Mouse (Mus musculus) layer of hippocampus, adult 9-11 months (tissue): ENCODE measurements around the gene Pbx1.
"Not testable (repeated sequence)": the region's sequence is repeated elsewhere in the genome, so short reads cannot be mapped to it uniquely, and the experiment has no call there.

Experiments used
- DNase-seq: peaks from one replicate; pipeline ENCODE4 v3.0.0; 2022

Pbx1 gene

DNA sequence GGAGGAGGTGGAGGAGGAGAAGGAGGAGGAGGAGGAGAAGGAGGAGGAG is at the start of gene Pbx1:
Gene Pbx1, minus strand, starts transcription at position 39 of the 49 bp plus-strand sequence.
- DNase-seq, result not testable (repeated sequence)

DNA sequence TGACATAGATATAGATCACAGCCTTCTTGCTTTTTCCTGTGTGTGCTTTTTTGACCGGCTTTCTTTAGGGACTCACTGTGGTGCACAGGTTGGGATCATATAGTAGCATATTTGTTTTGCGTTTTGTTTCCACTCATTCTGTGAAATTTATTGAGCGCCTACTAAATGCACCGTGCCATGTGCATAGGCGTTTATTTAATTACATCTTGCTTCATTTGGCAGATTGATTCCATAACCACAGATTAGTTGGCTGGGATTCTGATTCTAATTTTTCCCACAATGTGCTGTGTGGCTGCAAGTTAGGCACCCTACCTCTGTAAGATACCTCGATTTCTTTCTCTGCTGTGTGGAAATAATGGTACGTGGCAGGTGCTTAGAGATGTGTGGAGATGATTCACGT is 47.6 kb upstream of the Pbx1 start:
- peak; percentile 24 for DNase-seq

DNA sequence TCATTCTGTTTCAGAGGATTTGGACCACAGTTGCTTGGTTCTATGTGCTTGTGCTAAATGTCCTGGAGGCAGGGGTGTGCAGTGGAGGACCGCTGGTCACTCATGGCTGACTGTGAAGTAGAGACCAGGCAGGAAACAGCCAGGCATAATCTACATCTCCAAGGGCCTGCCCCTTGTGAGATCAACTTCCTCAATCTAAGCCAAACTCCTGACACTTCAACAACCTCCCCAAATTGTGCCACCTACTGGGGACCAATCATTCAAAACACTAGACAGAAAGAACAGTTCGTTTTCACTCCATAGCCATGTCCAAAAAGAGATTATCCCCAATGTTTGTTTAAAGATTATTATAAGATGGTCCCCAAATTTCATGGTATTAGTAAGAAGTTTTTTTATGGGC is 46.8 kb upstream of the Pbx1 start:
- DNase-seq, result no peak

DNA sequence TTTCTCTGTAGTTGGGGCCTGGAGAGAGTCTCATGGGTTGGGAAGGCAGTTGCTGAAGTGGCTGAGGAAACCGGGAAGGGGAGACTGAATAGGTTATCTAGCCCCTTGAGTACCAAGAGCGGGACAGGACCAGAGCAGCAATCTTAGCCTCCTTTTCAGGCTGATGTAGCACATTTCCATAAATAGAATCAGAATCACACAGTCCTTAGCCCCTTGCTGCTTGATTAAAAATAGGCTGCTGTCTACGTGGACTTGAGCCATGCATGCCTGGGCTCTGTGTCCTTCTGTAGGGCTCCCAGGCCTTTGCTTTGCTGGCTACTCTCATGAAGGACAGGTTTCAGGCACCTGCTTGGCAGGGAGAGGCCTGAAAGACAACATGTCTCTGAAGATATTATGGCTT is 44.8 kb upstream of the Pbx1 start:
- no peak for DNase-seq

DNA sequence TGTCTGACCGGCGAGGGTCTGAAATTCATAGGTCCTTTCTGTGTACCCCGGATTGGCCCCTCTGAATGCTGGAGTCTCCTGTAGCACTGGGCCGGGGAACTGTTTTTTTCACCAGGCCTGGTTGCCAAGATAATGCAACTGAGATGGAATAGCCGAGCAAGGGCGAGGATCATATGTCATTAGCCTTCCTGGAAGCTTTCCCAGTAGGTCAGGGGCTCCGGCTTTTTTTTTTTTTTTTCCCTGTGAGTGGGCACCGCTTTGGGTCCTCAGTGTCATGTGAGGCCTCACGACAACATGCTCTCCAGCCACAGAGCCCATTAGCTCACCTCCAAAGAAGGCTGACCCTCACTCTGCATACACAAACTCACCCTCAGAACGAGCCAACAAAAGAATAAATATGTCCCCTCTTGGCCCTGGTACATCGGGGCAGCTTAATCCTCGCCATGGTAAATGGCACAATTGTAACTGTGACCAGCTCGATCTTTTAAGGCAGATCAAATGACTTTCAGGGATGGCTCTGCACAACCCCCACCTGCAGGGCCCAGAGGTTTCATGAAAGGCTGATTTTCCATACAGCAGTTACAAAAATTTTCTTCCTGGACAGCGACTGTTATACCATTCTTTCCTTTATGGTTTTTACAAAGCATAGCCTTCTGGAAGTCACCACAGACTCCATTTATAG is 44.3 kb upstream of the Pbx1 start:
- DNase-seq, result no peak

DNA sequence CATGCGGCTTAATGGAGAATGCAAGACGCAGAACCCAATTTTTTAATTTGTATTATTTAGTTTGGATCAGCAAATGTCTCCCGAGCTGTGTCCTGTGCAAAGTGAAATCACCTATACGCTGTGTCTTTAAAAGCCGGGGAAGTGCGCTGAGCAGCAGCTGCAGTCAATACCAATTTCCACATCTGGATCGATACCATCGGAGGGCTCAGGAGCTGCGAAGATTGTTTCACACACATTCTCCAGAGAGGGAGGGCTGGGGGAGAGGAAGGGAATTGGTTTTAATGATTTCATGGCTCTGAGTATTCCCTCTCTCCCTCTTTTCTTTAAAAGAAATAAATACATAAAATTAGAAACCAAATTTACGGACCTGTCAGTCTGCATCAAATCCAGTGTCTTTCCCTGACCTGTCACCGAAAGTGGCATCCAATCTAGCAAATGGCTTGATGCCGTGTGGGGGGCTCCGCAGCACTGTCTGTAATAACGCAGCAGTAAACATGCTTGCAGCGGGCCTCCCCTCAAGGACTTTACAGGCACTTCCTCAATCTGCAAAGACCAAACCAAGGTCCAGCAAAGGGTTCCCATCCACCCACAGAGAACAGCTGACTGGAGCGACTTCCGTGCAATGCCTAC is 43.6 kb upstream of the Pbx1 start:
- DNase-seq, result no peak

DNA sequence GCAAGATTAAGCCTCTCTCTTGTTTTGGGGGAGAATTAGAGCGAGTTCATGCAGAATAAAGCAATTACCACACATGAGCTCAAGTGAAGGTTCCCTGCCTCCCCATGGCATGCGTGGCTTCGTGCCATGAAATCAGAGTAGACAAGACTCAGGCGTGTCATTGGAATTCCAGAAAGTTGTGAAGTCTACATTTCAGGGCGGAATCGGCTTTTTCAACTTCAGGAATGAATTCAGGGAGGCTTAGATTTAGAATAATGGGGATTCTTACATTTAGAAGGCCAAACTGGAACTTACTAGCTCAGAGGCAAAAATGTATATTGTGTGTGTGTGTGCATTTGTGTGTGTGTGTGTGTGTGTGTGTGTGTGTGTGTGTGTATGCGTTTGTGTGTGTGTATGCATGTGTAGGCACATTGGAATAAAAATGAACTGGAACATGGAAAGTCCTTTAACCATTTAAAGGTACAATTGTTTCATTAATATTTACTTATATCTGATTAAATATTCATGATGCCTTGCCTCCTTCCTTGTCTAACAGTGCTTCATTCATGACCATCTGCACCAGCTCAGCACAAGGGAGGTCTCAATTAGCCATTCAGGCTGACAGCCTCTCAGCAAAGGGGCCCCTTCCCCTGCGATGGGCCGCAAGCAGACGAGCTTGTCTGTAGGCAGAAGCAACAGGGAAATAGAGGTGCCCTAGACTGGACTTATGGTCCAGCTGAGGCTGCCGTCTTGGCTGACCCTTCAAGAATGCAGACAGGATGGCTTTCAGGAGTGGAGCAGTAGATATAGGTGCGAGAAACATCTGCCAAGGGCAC is 41.4 kb upstream of the Pbx1 start:
- DNase-seq, result no peak

DNA sequence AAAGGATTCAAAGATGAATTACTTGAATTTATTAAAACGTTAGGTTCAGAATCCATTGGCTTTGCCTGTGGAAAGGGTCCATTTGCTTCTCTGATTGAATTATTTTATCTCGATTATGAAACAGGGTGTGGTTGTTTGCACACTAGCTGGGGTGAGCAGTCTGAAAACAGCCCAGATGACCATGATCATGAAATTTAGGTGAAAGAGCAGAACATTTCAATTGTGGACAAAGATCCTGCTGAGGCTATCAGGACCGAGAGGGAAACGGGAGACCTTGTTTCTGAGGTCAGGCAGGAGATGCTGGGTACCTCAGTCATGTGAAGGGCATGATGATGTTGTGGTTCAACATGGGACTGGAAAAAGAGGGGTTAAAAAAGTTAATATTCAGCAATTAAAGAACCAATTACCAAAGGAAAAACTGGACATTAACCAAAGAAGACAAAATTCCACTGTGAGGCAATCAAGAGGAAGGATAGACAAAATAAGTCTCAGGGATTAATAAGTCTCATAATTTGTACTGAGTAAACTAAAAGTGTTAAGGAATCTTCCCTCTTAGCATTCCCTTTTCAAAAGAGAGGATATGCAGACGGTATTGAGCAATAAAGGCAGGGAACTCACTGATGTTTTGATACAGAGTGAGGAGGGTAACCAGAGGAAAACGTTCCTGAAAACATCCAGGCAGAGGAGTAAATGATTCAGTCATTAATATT is 40.6 kb upstream of the Pbx1 start:
- DNase-seq, result no peak

DNA sequence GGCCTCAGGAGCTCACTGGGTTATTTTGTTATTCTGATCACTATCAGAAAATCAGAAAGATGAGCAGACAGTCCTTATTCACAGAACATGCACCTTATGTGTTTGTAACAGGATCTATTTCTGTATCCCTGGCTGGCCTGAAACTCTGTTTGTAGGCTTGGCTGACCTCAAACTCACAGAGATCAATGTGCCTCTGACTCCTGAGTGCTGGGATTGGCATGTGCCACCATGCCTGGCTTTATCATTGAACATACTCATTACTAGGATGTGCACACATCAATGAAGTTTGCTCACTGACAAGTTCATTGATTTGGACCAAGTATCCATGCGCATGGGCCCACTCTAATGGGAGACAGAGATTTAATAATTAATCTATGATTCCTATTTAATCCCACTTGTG is 27.4 kb upstream of the Pbx1 start:
- no peak for DNase-seq

DNA sequence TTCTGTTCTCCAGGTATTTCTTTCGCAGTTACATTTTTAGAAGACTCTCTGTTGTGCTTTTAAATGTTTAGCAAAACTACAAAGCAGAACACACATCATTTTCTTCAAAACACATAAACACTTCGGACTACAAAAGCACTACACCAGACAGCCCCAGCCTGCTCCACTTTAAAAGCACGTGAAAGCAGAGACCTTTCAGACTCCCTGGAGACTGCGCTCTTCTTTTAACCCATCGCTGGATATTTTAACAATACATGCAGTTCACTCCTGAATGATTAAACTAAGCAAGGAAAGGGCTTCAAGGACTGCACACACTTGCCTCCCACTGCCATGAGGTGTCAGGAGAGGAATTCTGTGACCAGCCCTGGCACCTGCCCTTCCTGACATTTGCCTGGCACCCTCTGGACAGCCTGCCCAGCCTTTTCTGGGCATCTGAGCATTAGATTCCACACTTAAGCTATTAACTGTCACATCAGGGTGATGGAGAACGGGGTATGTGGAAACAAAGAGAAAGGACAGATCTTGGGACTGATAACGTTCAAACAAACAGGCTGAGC is 25.2 kb upstream of the Pbx1 start:
- DNase-seq, result no peak

DNA sequence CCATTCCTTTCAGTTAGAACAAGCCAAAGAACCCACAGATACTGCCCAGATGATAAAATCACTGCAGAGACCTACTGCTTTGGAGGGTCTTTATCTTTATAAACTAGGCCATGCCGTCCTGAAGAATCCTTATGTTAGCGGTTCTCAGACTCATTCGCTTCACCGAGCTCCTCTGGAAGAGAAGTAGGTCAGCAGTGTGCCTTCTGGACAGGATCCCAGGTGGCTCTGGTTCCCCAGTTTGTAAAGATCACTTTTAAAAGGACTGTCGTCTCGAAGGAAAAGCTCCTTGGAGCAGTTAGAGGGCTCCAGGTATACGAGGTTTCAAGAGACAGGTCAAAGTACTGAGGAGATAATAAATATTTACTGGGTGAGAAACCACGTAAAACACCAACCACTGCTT is 23.1 kb upstream of the Pbx1 start:
- DNase-seq, result no peak

DNA sequence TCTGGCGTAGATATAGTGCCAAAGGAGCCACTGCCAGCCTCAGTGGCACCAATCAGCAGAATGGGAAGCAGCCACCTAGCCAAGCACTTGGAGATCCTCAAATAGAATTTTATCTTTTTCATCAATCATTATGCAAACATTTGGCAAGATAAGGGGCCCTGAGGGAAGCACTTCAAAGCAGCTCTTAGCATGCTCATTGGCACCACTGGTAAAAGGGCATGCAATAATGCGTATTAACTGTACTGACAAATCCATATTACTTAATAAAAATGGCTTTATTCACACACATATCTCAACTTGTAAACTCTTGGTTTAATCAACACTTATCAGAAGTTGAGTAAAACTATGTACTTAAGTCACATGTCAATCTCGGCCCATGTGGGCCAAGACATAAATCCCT is 1.6 kb upstream of the Pbx1 start:
- DNase-seq, result no peak

DNA sequence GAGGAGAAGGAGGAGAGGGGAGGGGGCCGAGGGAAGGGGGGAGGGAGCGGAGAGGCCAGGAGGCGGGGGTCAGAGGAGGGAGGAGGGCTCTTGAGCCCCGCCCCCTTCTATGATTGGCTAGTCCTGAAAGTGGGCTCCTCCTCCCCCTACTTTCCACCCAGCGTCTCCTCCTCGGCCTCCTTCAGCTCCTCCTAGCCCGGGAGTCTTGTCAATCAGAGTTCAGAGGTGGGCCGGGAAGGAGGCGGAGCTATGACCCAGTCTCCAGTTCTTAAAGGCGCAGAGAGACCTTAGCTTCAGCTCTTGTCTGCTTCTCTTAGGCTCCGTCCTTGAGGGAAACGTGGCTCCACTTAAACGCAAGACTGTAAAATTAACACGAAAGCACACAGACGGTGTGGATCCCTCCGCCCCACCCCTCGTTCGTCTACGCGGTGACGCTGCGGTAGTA is 233 bp upstream of the Pbx1 start:
- DNase-seq, result peak; percentile 99

DNA sequence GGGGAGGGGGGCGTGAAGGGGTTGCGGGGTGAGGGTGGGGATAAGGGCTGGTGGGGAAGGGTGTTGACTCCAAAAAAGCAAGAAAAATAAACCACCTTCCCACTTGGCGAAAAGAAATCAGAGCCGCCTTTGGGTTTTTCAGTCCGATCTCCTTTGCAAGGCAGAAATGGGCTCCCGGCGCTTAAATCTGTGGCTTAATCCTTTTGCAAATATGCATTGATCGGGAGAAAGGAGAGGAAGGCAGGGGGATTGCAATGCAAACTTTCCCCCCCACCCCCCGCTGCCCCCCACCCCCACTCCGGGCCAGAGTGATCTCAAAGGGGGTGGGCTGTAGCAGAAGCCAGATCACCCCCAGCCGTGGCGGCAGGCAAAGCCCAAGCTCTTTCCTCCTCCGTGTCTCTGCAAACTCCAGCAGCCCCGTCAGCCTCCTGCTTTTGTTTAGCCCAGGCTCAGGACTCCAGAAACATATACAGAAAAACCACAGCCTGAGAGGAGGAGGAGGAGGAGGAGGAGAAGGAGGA is 299 bp downstream of the Pbx1 start:
- no peak for DNase-seq

DNA sequence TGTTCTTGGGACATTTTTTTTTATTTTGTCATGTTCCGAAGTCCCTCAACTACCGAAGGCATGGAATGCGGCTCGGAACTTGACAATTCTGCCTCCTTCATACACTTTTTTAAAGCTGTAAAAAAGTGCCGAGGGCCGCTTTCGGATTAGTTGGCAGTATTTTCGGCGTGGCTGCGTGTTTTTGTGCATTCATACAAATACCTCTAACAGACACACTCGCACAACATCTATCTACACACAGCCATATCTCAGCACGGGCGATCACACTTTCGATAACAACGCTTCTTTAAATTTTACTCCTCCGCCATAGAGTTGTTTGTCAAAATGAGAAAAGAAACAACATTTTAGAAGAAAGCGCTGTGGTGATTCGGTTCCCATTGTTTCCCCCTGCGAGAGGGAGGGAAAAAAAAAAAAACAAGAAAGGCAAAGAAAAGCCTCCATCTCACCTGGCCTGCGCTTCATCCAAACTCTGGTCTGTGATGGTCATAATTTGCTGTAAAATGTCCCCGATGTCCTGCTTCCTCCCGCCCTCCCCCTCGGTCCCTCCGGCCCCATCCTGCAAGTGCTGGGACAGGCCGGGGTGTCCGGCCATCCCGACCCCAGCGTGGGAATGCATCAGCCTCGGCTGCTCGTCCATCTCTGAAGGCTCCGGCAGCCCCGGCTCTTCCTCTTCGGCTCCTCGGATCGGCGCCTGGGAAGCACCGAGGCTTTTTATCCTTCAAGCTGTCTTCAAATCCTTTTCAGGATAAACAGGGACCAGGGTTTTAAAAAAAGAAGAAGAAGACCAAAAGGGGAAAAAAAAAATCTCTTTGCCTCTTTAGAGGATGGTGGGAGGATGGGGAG is 981 bp downstream of the Pbx1 start:
- DNase-seq, result no peak

DNA sequence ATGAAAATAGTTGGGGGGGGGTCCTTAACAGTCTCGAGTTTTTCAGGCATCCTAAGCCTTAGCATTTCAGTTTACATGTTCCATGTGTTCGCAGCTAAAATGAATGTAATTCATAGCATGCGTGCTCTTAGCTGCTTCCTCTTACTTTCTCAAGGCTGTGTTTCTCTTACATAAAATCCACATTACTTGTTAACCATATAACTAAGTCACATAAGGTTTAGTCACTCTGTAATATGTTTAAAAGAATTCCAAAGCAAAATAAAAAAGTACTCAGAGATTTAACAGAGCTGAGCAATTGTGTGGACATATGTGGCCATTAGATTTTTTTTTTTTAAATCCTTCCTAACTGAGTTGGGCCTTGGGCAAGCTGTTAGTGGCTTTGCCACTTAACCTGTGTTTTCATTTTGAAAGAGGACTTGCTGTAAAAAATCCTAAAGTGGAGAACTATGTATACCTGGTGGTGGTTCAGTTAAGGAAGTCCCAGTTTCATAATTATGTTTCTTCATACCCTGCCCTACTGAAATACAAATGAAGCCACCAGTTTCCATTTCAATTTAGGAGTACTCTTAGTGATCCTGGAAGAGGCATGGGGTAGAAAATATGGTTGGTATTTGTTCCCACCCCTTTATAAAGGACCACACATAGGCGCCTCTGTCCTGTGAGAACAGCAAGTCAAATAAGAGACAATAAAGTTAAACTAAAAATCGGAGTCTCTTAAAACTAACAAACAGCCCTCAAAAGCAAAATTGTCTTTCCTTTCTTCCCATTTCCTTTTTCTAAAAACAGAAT is 2.0 kb downstream of the Pbx1 start:
- DNase-seq, result no peak

DNA sequence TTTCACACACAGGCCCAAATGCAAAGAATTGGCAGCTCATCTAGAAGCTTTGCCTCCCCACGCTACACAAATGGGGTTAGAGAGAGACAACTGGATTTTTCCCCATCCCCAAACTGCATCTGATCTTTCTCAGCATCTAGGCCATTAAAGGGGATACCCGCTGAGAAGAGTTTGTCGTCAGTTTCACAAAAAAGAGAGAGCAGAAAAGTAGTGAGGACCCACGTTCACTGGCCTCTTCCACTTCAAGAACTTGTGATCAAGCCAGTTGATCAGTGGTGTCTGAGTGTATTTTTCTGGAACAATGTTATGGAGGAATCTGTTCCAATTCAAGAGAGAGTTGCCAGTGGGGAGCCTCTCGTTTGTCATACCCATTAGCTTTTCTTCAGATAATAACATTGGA is 2.7 kb downstream of the Pbx1 start:
- DNase-seq, result no peak

DNA sequence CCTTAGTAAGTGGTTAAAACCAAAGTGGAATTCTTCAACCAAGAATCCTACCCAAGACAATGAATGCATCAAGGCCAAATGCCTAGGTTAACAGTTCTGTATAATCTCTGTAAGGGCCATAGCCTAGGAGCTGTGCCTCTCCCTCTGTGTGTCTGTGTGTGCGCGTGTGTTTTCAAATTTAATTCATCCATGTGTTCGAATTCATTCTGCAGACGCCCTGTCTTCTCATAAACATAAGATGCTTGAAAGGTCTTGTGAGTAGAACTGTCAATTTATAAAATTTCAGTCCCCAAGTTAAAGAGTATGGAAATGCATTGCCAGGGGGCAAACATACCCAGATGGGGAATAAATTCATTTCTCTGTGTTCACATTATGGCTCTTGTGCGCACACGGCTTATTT is 3.8 kb downstream of the Pbx1 start:
- no peak for DNase-seq

DNA sequence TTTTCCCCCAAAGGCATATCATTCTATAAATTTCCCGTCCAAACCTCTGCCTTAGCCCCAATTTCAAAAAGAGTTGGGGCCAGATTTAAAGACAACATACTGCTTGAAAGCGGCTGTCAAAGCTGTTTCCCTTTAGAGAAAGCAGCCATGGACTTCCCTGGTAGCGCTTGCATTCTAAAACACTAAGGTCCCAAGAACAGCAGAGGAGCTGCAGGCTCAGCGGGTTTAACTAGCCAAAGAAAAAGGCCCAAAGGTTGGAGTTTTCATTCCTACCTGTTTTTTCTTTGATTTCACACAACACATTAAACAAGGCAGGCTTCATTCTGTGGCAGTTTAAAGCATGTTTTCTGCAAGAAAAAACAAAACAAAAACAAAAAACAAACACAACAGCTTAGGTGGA is 4.5 kb downstream of the Pbx1 start:
- DNase-seq, result no peak

DNA sequence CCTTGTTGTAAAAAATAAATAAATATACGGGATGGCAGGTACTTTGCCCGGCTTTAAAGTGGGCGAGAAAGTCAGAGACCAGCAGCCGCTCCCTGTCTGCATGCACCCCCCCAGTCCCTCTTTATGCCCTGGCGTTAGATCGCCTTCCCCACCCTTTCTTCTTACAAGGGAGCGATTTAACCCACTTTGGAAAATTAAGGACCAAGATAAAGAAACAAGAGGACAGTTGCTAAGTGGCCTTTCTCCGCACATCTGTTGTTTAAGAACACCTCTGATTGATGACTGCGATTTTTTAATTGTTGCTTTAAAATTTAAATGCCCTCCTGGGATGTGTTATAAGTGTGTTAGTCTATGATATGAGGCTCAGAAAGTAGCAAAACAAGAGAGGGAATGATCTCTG is 5.2 kb downstream of the Pbx1 start:
- DNase-seq, result no peak

DNA sequence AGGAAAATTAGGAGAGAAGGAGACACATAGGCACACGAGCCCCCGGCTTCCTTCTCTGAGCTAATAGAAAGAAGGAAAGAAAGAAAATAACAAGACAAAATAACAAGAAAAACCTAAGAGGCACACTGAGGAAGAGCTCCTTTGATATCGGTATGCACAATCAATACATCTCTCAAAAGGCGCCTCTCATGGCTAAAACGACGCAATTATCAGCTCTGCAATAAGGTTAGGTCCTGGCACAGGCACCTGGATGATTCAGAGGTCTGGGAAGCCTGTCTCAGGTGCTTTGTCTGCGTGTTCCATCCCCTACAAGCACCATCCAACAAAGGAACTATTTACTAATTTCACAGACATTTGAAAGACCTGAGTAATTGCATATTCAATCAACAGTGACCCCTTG is 5.8 kb downstream of the Pbx1 start:
- DNase-seq, result no peak
